Mouse (Mus musculus) gastrocnemius, adult 2 months (tissue): ENCODE measurements around the gene Slc35c1. TPM values are rescaled to one million over a fixed set of nuclear protein-coding genes. Genes with fewer than 3 reads are reported as not detected.
A peak's percentile ranks its signal among the peaks of the same experiment; 100 is the strongest.

ENCODE experiments used
- DNase-seq: peaks from one replicate; pipeline ENCODE4 v3.0.0; 2022
- H3K27ac ChIP-seq: fragments of 200-600 bp; 2 replicates; pipeline ENCODE4 v1.8.1; 2022; ENCODE audit warnings: mild to moderate bottlenecking
- H3K4me3 ChIP-seq: fragments of 200-600 bp; 2 replicates; pipeline ENCODE4 v1.8.1; 2022; ENCODE audit warnings: mild to moderate bottlenecking, moderate library complexity
- CTCF ChIP-seq: fragments of 200-600 bp; IDR thresholded peaks from 2 replicates; pipeline ENCODE4 v1.8.1; 2022; ENCODE audit warnings: antibody characterized with exemption, mild to moderate bottlenecking, moderate library complexity
- intact Hi-C: fragments of 180-260 bp; cut with DNase I; formaldehyde crosslinking; loops from one replicate; pipeline ENCODE4 v1.15.1; 2025
- total RNA-seq, 2 experiments: library from RNA; stranded (reverse); gene quantifications; 2 replicates each; pipeline ENCODE4 v1.2.3; 2021

Slc35c1 gene
- total RNA-seq, 2 experiments from 2014 or later, result 4.9 to 5.1 TPM

DNA sequence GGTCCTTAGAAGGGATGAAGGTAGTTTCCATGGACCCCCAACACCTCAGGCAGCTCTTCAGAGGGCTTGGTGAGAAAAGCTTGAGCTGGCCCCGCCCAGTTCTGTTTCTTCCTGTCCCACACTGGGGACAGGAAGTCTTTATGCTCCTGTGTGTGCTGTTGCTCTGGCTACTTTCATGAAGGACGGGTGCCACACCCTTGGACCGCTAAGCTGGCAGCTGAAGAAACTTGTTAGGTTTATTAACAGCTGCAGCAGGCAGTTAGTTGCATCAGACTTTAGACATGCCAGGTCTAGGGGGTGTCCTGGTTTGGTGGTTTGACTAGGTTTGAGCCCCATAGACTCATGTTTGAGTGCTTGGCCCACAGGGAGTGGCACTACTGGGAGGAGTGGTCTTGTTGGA is 4.4 kb upstream of the Slc35c1 start:
- no peak for DNase-seq
- intact Hi-C loops, result no loop called here
- no peak overlapping the region for H3K27ac ChIP-seq
- H3K4me3 ChIP-seq, result no peak overlapping the region
- TF ChIP-seq CTCF, result no peak

DNA sequence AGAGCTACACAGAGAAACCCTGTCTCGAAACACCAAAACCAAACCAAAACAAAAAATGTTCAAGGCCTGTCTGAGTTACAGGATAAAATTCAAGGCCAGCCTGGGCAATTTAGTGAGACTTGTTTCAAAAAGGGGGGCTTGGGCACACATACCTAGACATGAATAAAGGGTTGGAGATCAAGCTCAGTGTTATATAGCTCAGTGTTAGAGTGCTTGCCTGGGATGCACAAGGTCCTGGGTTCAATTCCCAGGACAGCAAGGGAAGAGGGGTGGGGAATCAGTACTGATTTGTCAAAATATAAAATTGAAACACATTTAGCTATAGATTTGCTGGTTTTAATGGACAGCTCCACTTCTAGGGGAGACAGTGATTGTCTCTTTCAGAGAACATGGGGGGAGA is 877 bp upstream of the Slc35c1 start:
- intact Hi-C loops, result no loop called here

DNA sequence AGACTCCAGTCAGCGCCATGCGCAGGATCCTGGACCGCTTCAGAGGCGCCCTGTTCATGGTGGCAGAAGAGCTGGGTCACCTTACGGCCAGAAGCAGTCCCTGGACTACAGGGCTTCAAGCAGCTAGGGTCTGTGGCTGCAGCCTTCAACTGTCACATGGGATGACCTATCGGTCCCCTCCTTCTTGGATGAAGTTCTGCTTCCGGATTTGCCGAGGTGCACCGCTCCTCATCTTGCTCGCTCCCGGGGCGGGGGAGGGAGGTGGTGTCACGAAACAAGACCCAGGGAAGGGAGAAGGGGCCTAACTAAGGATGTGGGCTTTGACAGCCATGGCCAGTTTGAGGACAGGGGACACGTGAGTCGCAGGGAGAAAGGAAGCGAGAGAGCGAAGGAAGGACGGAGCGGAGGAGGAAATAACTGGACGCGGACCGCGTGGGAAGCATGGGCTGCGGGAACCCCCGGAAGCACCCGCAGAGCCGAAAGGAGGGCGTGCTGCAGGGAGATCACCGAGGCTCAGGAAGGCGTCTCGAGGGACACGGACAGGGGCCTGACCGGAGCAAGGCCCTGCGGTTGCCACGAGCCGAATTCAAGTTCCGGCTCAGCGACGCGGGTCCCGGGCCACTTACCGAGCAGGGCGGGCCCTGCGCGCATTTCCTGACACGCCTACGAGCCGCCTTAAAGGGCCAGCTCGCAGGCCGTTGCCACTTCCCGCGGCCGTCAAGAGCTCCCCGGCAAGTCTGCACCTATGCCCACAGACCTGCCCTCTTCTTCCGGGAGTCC is 1.0 kb downstream of the Slc35c1 start:
- Histone ChIP-seq H3K4me3 (peak overlapping the region; percentile 97), H3K27ac (peak overlapping the region; percentile 93)
- intact Hi-C loops, result no loop called here
- TF ChIP-seq CTCF, result no peak
- peak; percentile 87 for DNase-seq

More for the DNA sequence above, 877 bp upstream of the Slc35c1 start:
- Histone ChIP-seq H3K27ac (no peak overlapping the region), H3K4me3 (no peak overlapping the region)
- no peak for TF ChIP-seq CTCF
- DNase-seq, result no peak

DNA sequence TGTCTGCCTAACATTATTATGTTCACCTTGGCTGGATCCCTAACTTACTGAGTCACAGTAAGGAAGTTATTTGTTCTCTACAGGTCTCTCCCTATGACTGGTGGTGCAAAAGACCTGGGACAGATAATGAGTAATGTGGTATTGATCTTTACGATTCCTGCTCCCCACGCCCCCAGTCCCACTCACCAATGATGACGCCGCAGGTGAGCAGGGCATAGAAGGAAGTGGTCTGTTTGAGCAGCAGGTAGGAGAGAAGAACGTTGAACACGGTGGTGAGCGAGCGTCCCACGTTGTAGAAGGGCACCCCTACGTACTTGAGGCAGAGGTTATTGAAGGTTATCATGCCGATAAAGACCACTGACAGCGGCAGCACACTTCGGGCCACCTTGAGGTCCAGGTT is 1.9 kb downstream of the Slc35c1 start:
- intact Hi-C loops, result no loop called here
- peak overlapping the region; percentile 93; the same call in 1 of the 2 replicates for H3K27ac ChIP-seq
- DNase-seq, result no peak
- no peak for TF ChIP-seq CTCF
- peak overlapping the region; percentile 97 for H3K4me3 ChIP-seq

DNA sequence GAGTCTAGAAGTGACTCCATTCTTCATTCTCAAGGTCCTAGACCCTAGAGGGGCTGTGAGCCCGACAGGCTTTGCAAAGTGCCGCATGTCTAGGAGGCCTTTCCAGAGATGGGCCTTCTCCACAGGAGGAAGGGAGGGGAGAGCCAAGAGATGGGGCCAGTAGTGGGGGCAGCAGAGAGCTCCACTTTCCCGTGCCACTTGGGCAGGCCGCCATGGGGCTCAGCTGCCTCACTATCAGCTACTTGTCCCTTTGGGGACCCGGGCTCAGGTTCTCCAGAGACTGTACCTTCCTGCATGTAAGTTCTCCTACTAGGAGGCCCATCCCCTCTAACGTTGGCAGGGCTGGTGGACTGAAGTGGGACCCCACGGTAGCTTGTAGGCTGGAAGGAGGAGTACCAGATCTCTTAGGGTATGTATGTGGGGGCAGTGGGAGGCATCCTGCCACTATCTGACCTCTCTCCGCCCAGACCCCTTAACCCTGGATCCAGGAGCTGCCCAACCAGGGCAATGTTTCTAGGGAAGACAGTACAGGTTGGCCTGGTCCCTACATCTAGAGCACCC is 3.3 kb downstream of the Slc35c1 start:
- H3K4me3 ChIP-seq, result peak overlapping the region; percentile 97
- peak; percentile 36 for DNase-seq
- no peak for TF ChIP-seq CTCF
- intact Hi-C loops, result no loop called here
- no peak overlapping the region for H3K27ac ChIP-seq

DNA sequence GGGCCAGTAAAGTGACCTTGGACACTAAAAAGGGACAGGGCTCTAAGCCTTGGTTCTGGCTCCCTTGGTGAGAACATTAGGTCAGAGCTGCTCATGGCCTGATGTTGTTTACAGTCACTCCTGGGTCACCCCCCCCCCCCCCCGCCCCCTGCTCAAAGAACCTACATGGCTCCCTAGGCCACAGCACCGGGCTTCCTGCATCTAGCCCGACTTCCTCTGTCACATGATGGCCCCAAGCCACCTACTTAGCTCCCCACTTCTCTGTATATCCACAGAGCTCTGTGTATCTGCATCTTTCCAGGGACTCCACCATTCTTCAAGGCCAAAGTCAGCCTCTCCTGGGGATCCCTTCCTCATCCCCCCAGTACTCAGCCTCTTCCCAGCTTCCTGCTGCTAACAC is 4.6 kb downstream of the Slc35c1 start:
- Histone ChIP-seq H3K4me3 (no peak overlapping the region), H3K27ac (no peak overlapping the region; the same call in 1 of the 2 replicates)
- intact Hi-C loops, result no loop called here
- DNase-seq, result no peak
- TF ChIP-seq CTCF, result no peak

DNA sequence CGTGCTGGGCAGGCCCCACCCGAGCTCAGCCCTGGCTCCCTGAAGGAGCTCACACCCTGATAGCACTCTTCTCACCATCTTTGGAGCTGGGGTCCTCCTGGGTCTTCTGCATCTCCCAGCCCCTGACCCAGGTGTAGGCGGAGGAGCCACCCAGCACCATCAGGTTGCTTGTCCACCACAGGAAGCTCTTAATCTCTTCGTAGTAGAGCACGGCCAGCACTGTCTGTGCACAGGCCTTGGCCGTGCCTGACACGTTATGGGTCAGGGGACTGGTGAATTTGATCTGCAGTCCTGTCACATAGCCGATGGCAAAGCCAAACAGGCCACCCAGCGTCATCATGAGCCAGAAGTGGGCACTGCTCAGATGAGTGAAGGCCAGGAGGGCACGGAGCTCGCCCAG is 6.2 kb downstream of the Slc35c1 start:
- H3K27ac ChIP-seq, result no peak overlapping the region
- no peak overlapping the region for H3K4me3 ChIP-seq
- DNase-seq, result no peak
- no peak for TF ChIP-seq CTCF
- intact Hi-C loops, result no loop called here

DNA sequence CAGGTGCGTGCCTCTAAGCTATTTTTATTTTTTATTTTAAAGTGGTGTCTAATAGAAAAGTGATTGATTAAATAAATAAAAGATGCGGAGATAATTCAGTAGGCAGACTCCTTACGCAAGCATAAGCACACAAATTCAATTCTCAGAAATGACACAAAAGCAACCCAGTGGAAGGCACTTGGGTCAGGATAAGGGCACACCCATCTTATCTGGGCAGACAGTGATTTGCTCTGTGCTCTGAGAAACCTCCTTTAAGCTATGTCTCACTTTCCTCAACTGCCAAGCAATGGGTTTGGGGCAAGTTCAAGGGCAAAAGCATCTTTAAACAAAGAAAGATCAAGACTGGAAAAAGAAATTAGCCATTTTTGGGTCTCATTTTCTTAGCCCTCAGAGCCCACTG is 9.2 kb downstream of the Slc35c1 start:
- intact Hi-C loops, result no loop called here
- no peak overlapping the region for H3K27ac ChIP-seq
- no peak overlapping the region for H3K4me3 ChIP-seq

DNA sequence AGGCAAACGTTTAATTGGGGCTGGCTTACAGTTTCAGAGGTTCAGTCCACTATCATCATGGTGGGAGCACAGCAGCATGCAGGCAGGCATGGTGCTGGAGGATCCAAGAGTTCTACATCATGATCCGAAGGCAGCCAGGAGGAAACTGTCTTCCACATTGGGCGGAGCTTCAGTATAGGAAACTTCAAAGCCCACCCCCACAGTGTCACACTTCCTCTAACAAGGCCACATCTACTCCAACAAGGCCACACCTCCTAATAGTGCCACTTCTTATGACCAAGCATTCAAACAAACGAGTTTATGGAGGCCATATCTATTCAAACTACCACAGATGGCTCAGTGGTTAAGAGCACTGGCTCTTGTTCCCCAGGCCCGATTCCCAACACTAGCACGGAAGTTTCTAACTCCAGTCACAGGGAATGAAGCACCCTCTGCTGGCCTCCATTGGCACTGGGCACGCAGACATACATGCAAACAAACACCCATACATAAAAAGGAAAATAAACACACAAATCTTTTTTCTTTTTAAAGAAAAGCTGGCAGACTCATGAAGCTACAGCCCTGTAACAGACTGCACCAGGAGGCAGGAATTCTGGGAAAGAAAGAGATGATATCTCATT is 13.1 kb downstream of the Slc35c1 start:
- intact Hi-C loops, result no loop called here
- 0 out of 2 replicates have a peak, but pooled peaks have one; percentile 6 for TF ChIP-seq CTCF
- no peak overlapping the region for H3K4me3 ChIP-seq

More for the DNA sequence above, 9.2 kb downstream of the Slc35c1 start:
- no peak for TF ChIP-seq CTCF
- no peak for DNase-seq

DNA sequence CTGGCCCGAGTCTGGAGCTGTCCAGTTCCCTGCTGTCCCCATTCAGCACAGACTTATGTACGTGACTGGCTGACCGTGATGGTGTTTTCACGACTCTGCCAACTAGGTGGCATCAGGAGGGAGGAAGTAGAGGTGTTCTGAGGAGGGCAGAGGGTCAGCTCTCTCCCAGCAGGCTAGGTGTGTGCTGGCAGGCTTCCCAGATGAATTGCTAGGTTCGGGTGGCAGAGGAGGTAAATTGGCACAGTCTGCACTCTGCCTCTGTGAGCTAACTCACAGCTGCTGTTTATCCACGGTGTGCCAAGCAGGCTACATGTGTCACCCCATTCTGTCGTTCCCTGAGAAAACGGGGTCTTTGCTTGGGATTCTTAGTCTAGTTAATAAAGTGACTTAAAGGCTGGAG is 13.7 kb downstream of the Slc35c1 start:
- no peak overlapping the region for H3K4me3 ChIP-seq
- H3K27ac ChIP-seq, result no peak overlapping the region
- peak; percentile 17 for DNase-seq
- TF ChIP-seq CTCF, result no peak
- intact Hi-C loops, result no loop called here

More for the DNA sequence above, 13.1 kb downstream of the Slc35c1 start:
- H3K27ac ChIP-seq, result no peak overlapping the region
- DNase-seq, result peak; percentile 12

DNA sequence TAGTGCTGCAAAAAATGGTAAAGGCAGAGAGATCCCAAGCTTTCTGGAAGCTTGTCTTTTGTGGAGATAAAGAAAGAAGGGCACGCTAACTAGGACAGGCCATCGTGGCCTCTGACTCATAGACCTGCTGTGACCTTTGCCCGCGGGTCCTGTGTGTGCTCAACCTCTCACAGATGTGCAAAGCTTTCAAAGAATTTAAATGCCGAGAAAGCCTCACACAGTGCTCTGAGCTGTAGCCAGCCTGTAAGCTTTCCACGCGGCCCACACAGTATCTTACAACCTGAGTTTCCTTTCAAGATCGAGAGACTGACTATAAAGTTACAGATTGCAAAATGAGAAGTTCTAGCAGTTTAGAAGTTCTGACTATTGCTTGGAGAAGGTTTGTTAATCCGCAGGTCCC is 14.4 kb downstream of the Slc35c1 start:
- H3K4me3 ChIP-seq, result no peak overlapping the region
- intact Hi-C loops, result no loop called here
- no peak for TF ChIP-seq CTCF
- peak; percentile 5 for DNase-seq
- H3K27ac ChIP-seq, result no peak overlapping the region

DNA sequence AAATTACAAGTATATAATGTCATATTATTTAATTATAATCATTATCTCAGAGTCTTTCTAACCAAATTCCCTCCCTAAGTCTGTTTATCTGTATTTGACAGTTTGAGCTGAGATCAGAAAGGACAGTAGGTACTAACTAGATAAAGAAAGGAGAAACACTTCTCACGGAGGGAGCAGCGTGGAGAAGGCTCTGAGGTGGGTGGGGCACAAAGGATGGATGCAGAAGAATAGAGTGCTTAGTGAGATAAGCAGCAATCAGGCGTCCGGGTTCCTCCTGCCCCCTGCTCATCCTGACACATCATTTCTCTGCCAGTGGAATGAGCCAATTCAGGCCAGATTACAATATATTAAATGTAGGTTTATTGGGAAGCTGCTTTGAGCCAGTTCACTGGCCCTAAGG is 16.0 kb downstream of the Slc35c1 start:
- intact Hi-C loops, result no loop called here
- TF ChIP-seq CTCF, result no peak
- Histone ChIP-seq H3K4me3 (no peak overlapping the region), H3K27ac (no peak overlapping the region)
- peak; percentile 4 for DNase-seq

DNA sequence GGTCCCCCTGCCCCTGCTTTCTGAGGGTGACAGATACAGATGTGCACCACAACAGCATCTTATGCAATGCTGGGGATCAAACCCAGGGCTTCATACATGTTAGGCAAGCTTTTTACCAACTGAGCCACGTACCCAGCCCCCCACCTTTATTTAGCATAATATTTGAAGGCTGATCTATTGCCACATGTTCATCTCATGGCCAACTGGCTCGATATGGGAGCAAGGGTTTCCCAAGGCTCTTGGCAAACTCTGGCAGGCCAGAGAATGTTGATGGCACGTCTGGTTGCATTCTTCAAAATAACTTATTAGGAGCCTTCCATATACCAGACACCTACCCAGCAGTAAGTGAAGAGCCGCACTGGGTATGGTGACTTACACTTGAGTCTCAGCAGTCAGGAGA is 17.0 kb downstream of the Slc35c1 start:
- no peak overlapping the region for H3K4me3 ChIP-seq
- intact Hi-C loops, result no loop called here
- no peak for TF ChIP-seq CTCF
- DNase-seq, result peak; percentile 5
- no peak overlapping the region for H3K27ac ChIP-seq
